Mouse (Mus musculus) lung, embryonic 15.5 days (tissue): ENCODE data around the gene Cyp4x1. TPM values are rescaled to one million over a fixed set of nuclear protein-coding genes. Genes with fewer than 3 reads are reported as not detected.

Experiments
- ATAC-seq: fragments of 200-750 bp; cut with Nextera tagmentation; 2 replicates; pipeline ENCODE4 v1.8.0; 2017; ENCODE audit warnings: moderate number of reproducible peaks, borderline replicate concordance; ENCODE audit not compliant: low FRiP score, low TSS enrichment; ENCODE audit errors: extremely low read depth
- H3K27ac ChIP-seq: fragments of 300-500 bp; sonication (generic); 2 replicates; pipeline ENCODE4 v1.5.1; 2015; ENCODE audit warnings: moderate library complexity, mild to moderate bottlenecking, inconsistent platforms
- H3K27me3 ChIP-seq: fragments of 300-500 bp; sonication (generic); 2 replicates; pipeline ENCODE4 v1.6.1; 2015; ENCODE audit warnings: inconsistent platforms
- H3K36me3 ChIP-seq: fragments of 300-500 bp; sonication (generic); 2 replicates; pipeline ENCODE4 v1.6.1; 2015; ENCODE audit warnings: inconsistent platforms
- H3K4me1 ChIP-seq: fragments of 300-500 bp; sonication (generic); 2 replicates; pipeline ENCODE4 v1.6.1; 2015; ENCODE audit warnings: inconsistent platforms
- H3K4me2 ChIP-seq: fragments of 300-500 bp; sonication (generic); 2 replicates; pipeline ENCODE4 v1.6.1; 2015; ENCODE audit warnings: inconsistent platforms, mild to moderate bottlenecking, moderate library complexity
- H3K4me3 ChIP-seq: fragments of 300-500 bp; sonication (generic); 2 replicates; pipeline ENCODE4 v1.5.1; 2015; ENCODE audit warnings: mild to moderate bottlenecking, inconsistent platforms
- H3K9ac ChIP-seq: fragments of 300-500 bp; sonication (generic); 2 replicates; pipeline ENCODE4 v1.6.1; 2015; ENCODE audit warnings: inconsistent platforms
- H3K9me3 ChIP-seq: fragments of 300-500 bp; sonication (generic); 2 replicates; pipeline ENCODE4 v1.6.1; 2016; ENCODE audit warnings: inconsistent platforms
- WGBS: fragments of 180-500 bp; shearing (Covaris S2); methylation state at CpG from one replicate; pipeline ENCODE4 v1.1.7; 2015; 5-methylcytosine and 5-hydroxymethylcytosine counted together
- polyA plus RNA-seq: library from polyadenylated mRNA; unstranded; fragments of >200 nt; fragmentation: Nextera tagmentation; extraction: Ambion mirVana; gene quantifications from 2 replicates; pipeline ENCODE4 v1.2.1, GENCODE M21; 2015

The Cyp4x1 gene
- polyA plus RNA-seq, 1 experiment from 2014 or later, result 0.06 TPM

- 0 out of 2 replicates have a peak, but pooled peaks have one; percentile 8 for ATAC-seq
- no peak overlapping the region for H3K27ac ChIP-seq
These were observed 70.4 kb downstream of the Cyp4x1 start for GRCm38 (mm10) chr4:115063518-115064239.

GRCm38 (mm10) chr4:115062875-115063517 lies 71.1 kb downstream of the Cyp4x1 start:
- H3K9me3 ChIP-seq, result no peaks in the 10 kb centered on the region
- H3K36me3 ChIP-seq, result no peaks in the 10 kb centered on the region
- H3K4me2 ChIP-seq, result peak overlapping the region; percentile 97
- peak overlapping the region; percentile 46 for H3K9ac ChIP-seq
- H3K4me3 ChIP-seq, result peak overlapping the region; percentile 52
- H3K27me3 ChIP-seq, result peaks cover 90% of the 10 kb centered on the region
- ATAC-seq, result peak; percentile 74; the same call in 1 of the 2 replicates
- under 1% methylated on average over 37 of the region's 58 CpGs for WGBS
- no peak overlapping the region for H3K27ac ChIP-seq
- peaks cover 12% of the 10 kb centered on the region for H3K4me1 ChIP-seq

More at GRCm38 (mm10) chr4:115063518-115064239, 70.4 kb downstream of the Cyp4x1 start:
- peak overlapping the region; percentile 46 for H3K9ac ChIP-seq
- H3K36me3 ChIP-seq, result no peaks in the 10 kb centered on the region
- H3K27me3 ChIP-seq, result peaks cover 83% of the 10 kb centered on the region
- H3K4me3 ChIP-seq, result peak overlapping the region; percentile 52
- no peaks in the 10 kb centered on the region for H3K9me3 ChIP-seq
- H3K4me1 ChIP-seq, result peaks cover 12% of the 10 kb centered on the region
- 1% methylated on average over 31 of the region's 31 CpGs for WGBS
- peak overlapping the region; percentile 97 for H3K4me2 ChIP-seq

- Histone ChIP-seq H3K36me3 (no peaks in the 10 kb centered on the region), H3K9me3 (no peaks in the 10 kb centered on the region), H3K4me2 (peak overlapping the region; percentile 97), H3K9ac (peak overlapping the region; percentile 46), H3K4me3 (peak overlapping the region; percentile 52), H3K4me1 (peaks cover 15% of the 10 kb centered on the region), H3K27ac (no peak overlapping the region), H3K27me3 (peaks cover 95% of the 10 kb centered on the region)
- under 1% methylated on average over 9 of the region's 9 CpGs for WGBS
- no peak for ATAC-seq
These were observed 71.6 kb downstream of the Cyp4x1 start for GRCm38 (mm10) chr4:115062540-115062874.

- H3K4me3 ChIP-seq, result peak overlapping the region; percentile 38; the same call in 1 of the 2 replicates
- peaks cover 26% of the 10 kb centered on the region for H3K4me1 ChIP-seq
- peaks cover 99% of the 10 kb centered on the region for H3K27me3 ChIP-seq
- H3K36me3 ChIP-seq, result no peaks in the 10 kb centered on the region
- H3K27ac ChIP-seq, result no peak overlapping the region
- 19% methylated on average over 3 of the region's 3 CpGs for WGBS
- no peaks in the 10 kb centered on the region for H3K9me3 ChIP-seq
- H3K9ac ChIP-seq, result no peak overlapping the region
- H3K4me2 ChIP-seq, result peak overlapping the region; percentile 42
- no peak for ATAC-seq
These were observed 73.3 kb downstream of the Cyp4x1 start for GRCm38 (mm10) chr4:115060753-115061152.

GRCm38 (mm10) chr4:115059871-115060270 lies 74.2 kb downstream of the Cyp4x1 start:
- Histone ChIP-seq H3K9ac (no peak overlapping the region), H3K4me2 (peak overlapping the region; percentile 42), H3K9me3 (no peaks in the 10 kb centered on the region), H3K4me3 (peak overlapping the region; percentile 38), H3K27ac (peak overlapping the region; percentile 79), H3K27me3 (peaks cover 99% of the 10 kb centered on the region), H3K36me3 (no peaks in the 10 kb centered on the region), H3K4me1 (peaks cover 26% of the 10 kb centered on the region)
- ATAC-seq, result no peak
- WGBS, result 12% methylated on average over 12 of the region's 12 CpGs

- WGBS, result 5% methylated on average over 23 of the region's 23 CpGs
- H3K4me1 ChIP-seq, result peaks cover 26% of the 10 kb centered on the region
- no peak overlapping the region; the same call in 1 of the 2 replicates for H3K9ac ChIP-seq
- peak overlapping the region; percentile 20 for H3K4me2 ChIP-seq
- peak overlapping the region; percentile 38 for H3K4me3 ChIP-seq
- no peaks in the 10 kb centered on the region for H3K9me3 ChIP-seq
- peaks cover 99% of the 10 kb centered on the region for H3K27me3 ChIP-seq
- no peaks in the 10 kb centered on the region for H3K36me3 ChIP-seq
- no peak for ATAC-seq
- peak overlapping the region; percentile 79 for H3K27ac ChIP-seq
These were observed 75.0 kb downstream of the Cyp4x1 start for GRCm38 (mm10) chr4:115058871-115059590.

- H3K27ac ChIP-seq, result peak overlapping the region; percentile 55
- no peak for ATAC-seq
These were observed 75.7 kb downstream of the Cyp4x1 start for GRCm38 (mm10) chr4:115058317-115058761.

GRCm38 (mm10) chr4:115057674-115058316 lies 76.3 kb downstream of the Cyp4x1 start:
- Histone ChIP-seq H3K27me3 (peaks cover 98% of the 10 kb centered on the region), H3K4me3 (peak overlapping the region; percentile 38), H3K4me1 (peaks cover 23% of the 10 kb centered on the region), H3K27ac (peak overlapping the region; percentile 55), H3K9ac (peak overlapping the region; percentile 38), H3K9me3 (no peaks in the 10 kb centered on the region), H3K36me3 (no peaks in the 10 kb centered on the region), H3K4me2 (peak overlapping the region; percentile 68)
- 1% methylated on average over 33 of the region's 33 CpGs for WGBS
- no peak for ATAC-seq

More at GRCm38 (mm10) chr4:115058317-115058761, 75.7 kb downstream of the Cyp4x1 start:
- Histone ChIP-seq H3K36me3 (no peaks in the 10 kb centered on the region), H3K4me1 (peaks cover 23% of the 10 kb centered on the region), H3K4me2 (peak overlapping the region; percentile 20), H3K9ac (peak overlapping the region; percentile 38; the same call in 1 of the 2 replicates), H3K9me3 (no peaks in the 10 kb centered on the region), H3K27me3 (peaks cover 99% of the 10 kb centered on the region), H3K4me3 (peak overlapping the region; percentile 38)
- WGBS, result 1% methylated on average over 20 of the region's 20 CpGs

GRCm38 (mm10) chr4:115056921-115057673 lies 77.0 kb downstream of the Cyp4x1 start:
- WGBS, result under 1% methylated on average over 48 of the region's 48 CpGs
- Histone ChIP-seq H3K27me3 (peaks cover 98% of the 10 kb centered on the region), H3K27ac (peak overlapping the region; percentile 55), H3K4me3 (peak overlapping the region; percentile 38), H3K4me1 (peaks cover 24% of the 10 kb centered on the region), H3K4me2 (peak overlapping the region; percentile 68), H3K9me3 (no peaks in the 10 kb centered on the region), H3K36me3 (no peaks in the 10 kb centered on the region), H3K9ac (peak overlapping the region; percentile 38)
- peak; percentile 61; the same call in 1 of the 2 replicates for ATAC-seq

- H3K4me3 ChIP-seq, result peak within 1 kb of the TSS; percentile 38
- peak within 1 kb of the TSS; percentile 55 for H3K27ac ChIP-seq
- peak; percentile 36; the same call in 1 of the 2 replicates for ATAC-seq
- no peaks in the 10 kb centered on the region for H3K9me3 ChIP-seq
- no peaks in the 10 kb centered on the region for H3K36me3 ChIP-seq
- peaks cover 98% of the 10 kb centered on the region for H3K27me3 ChIP-seq
- H3K4me2 ChIP-seq, result peak within 1 kb of the TSS; percentile 68
- under 1% methylated on average over 59 of the region's 60 CpGs for WGBS
- H3K9ac ChIP-seq, result peak within 1 kb of the TSS; percentile 38
- peaks cover 24% of the 10 kb centered on the region for H3K4me1 ChIP-seq
These were observed 77.6 kb downstream of the Cyp4x1 start, which contains the start of gene Tal1 for GRCm38 (mm10) chr4:115056371-115056920. Gene Tal1 (plus strand): TSS chr4:115056426.
